Mouse (Mus musculus) MEL (cell line): ENCODE measurements around the gene Slc22a23. TPM values are rescaled to one million over a fixed set of nuclear protein-coding genes. Genes with fewer than 3 reads are reported as not detected.

Source experiments
- DNase-seq: peaks from one replicate; pipeline ENCODE4 v3.0.0; 2011; ENCODE audit warnings: low read depth, low spot score
- H3K27ac ChIP-seq: 2 replicates; pipeline ENCODE4 v1.5.1; 2012; ENCODE audit warnings: low read depth, mild to moderate bottlenecking, control low read depth, low read length, moderate library complexity; ENCODE audit not compliant: control insufficient read depth
- H3K27me3 ChIP-seq, 2 experiments: fragments of 150-350 bp in 1 of 2; sonication (generic) in 1 of 2; 2 replicates each; pipeline ENCODE4 v1.6.1; 2012; ENCODE audit warnings: low read length in 2 of 2, mild to moderate bottlenecking in 2 of 2, improper control_type of control experiment in 1 of 2, moderate library complexity in 1 of 2; ENCODE audit not compliant: insufficient read depth in 2 of 2, control insufficient read depth in 1 of 2
- H3K36me3 ChIP-seq, 2 experiments: 2 replicates each; pipeline ENCODE4 v1.6.1; 2012 to 2014; ENCODE audit warnings: low read length in 2 of 2, improper control_type of control experiment in 1 of 2, inconsistent platforms in 1 of 2, mild to moderate bottlenecking in 1 of 2; ENCODE audit not compliant: insufficient read depth in 2 of 2, control insufficient read depth in 1 of 2
- H3K4me1 ChIP-seq, 2 experiments: fragments of 150-350 bp in 1 of 2; sonication (generic) in 1 of 2; 2 replicates each; pipeline ENCODE4 v1.6.1; 2012; ENCODE audit warnings: low read length in 2 of 2, improper control_type of control experiment in 1 of 2, mild to moderate bottlenecking in 1 of 2; ENCODE audit not compliant: insufficient read depth in 2 of 2, control insufficient read depth in 1 of 2
- H3K4me3 ChIP-seq, 2 experiments: fragments of 150-350 bp in 1 of 2; sonication (generic) in 1 of 2; 2 replicates each; pipeline ENCODE4 v1.5.1; 2012; ENCODE audit warnings: low read depth in 2 of 2, low read length in 2 of 2, mild to moderate bottlenecking in 2 of 2, moderate library complexity in 2 of 2, control low read depth in 1 of 2, improper control_type of control experiment in 1 of 2; ENCODE audit not compliant: control insufficient read depth in 1 of 2, insufficient read depth in 1 of 2
- H3K79me2 ChIP-seq: 2 replicates; pipeline ENCODE4 v1.6.1; 2012; ENCODE audit warnings: mild to moderate bottlenecking, low read length, moderate library complexity; ENCODE audit not compliant: control insufficient read depth, poor library complexity, insufficient read depth
- H3K9ac ChIP-seq: 2 replicates; pipeline ENCODE4 v1.6.1; 2012; ENCODE audit warnings: low read depth, mild to moderate bottlenecking, control low read depth, low read length, moderate library complexity; ENCODE audit not compliant: control insufficient read depth, poor library complexity, severe bottlenecking
- H3K9me3 ChIP-seq: fragments of 150-350 bp; sonication (generic); replicated peaks from 2 replicates; pipeline ENCODE4 v1.6.1; 2012; ENCODE audit warnings: mild to moderate bottlenecking, low read length, improper control_type of control experiment, moderate library complexity; ENCODE audit not compliant: insufficient read depth
- BHLHE40 ChIP-seq: IDR thresholded peaks from 2 replicates; pipeline ENCODE4 v1.6.1; 2012; ENCODE audit warnings: low read depth, mild to moderate bottlenecking, inconsistent platforms, low read length, improper control_type of control experiment, borderline replicate concordance
- CHD1 ChIP-seq: IDR thresholded peaks from 2 replicates; pipeline ENCODE4 v1.6.1; 2012; ENCODE audit warnings: low read depth, mild to moderate bottlenecking, inconsistent platforms, low read length, improper control_type of control experiment
- CTCF ChIP-seq, 3 experiments: IDR thresholded peaks in 2 of 3; conservative IDR thresholded peaks in 1 of 3; 2 replicates each; pipeline ENCODE4 v1.5.1; 2011 to 2012; ENCODE audit warnings: low read length in 3 of 3, low read depth in 2 of 3, mild to moderate bottlenecking in 2 of 3, improper control_type of control experiment in 1 of 3, inconsistent platforms in 1 of 3, mixed read lengths in 1 of 3, moderate library complexity in 1 of 3; ENCODE audit not compliant: control insufficient read depth in 1 of 3, insufficient read depth in 1 of 3, poor library complexity in 1 of 3, severe bottlenecking in 1 of 3
- E2F4 ChIP-seq: IDR thresholded peaks from 2 replicates; pipeline ENCODE4 v1.6.1; 2011; ENCODE audit warnings: low read depth, low read length, improper control_type of control experiment, borderline replicate concordance
- EP300 ChIP-seq, 2 experiments: IDR thresholded peaks; 2 replicates each; pipeline ENCODE4 v1.6.1; 2011; ENCODE audit warnings: improper control_type of control experiment in 2 of 2, low read length in 2 of 2, low read depth in 1 of 2, mild to moderate bottlenecking in 1 of 2
- ETS1 ChIP-seq: IDR thresholded peaks from 2 replicates; pipeline ENCODE4 v1.6.1; 2012; ENCODE audit warnings: low read depth, mild to moderate bottlenecking, inconsistent platforms, low read length, improper control_type of control experiment, moderate library complexity
- JUND ChIP-seq: IDR thresholded peaks from 2 replicates; pipeline ENCODE4 v1.6.1; 2011; ENCODE audit warnings: low read depth, mild to moderate bottlenecking, improper control_type of control experiment, low read length
- MAFK ChIP-seq: IDR thresholded peaks from 2 replicates; pipeline ENCODE4 v1.6.1; 2011; ENCODE audit warnings: low read depth, mild to moderate bottlenecking, low read length, improper control_type of control experiment, borderline replicate concordance
- MXI1 ChIP-seq: IDR thresholded peaks from 2 replicates; pipeline ENCODE4 v1.6.1; 2011; ENCODE audit warnings: mild to moderate bottlenecking, low read depth, low read length, improper control_type of control experiment
- MYB ChIP-seq: IDR thresholded peaks from 2 replicates; pipeline ENCODE4 v1.6.1; 2011; ENCODE audit warnings: mild to moderate bottlenecking, low read depth, low read length, improper control_type of control experiment
- NELFE ChIP-seq: IDR thresholded peaks from 2 replicates; pipeline ENCODE4 v1.6.1; 2011; ENCODE audit warnings: low read depth, low read length, improper control_type of control experiment
- NRF1 ChIP-seq: IDR thresholded peaks from 2 replicates; pipeline ENCODE4 v1.6.1; 2014; ENCODE audit warnings: low read depth, mild to moderate bottlenecking, inconsistent platforms, low read length, improper control_type of control experiment, moderate library complexity; ENCODE audit not compliant: poor library complexity, insufficient read depth, severe bottlenecking
- POLR2A ChIP-seq, 2 experiments: IDR thresholded peaks; 2 replicates each; pipeline ENCODE4 v1.6.1; 2011 to 2012; ENCODE audit warnings: low read length in 2 of 2, mild to moderate bottlenecking in 2 of 2, control low read depth in 1 of 2, improper control_type of control experiment in 1 of 2, low read depth in 1 of 2, moderate library complexity in 1 of 2; ENCODE audit not compliant: control insufficient read depth in 1 of 2, insufficient read depth in 1 of 2, poor library complexity in 1 of 2
- RAD21 ChIP-seq: IDR thresholded peaks from 2 replicates; pipeline ENCODE4 v1.6.1; 2011; ENCODE audit warnings: mild to moderate bottlenecking, low read depth, low read length, improper control_type of control experiment
- RCOR1 ChIP-seq: IDR thresholded peaks from 2 replicates; pipeline ENCODE4 v1.6.1; 2012; ENCODE audit warnings: low read depth, mild to moderate bottlenecking, inconsistent platforms, low read length, improper control_type of control experiment
- SIN3A ChIP-seq: IDR thresholded peaks from 2 replicates; pipeline ENCODE4 v1.6.1; 2012; ENCODE audit warnings: low read length, improper control_type of control experiment, inconsistent platforms
- TCF12 ChIP-seq: IDR thresholded peaks from 2 replicates; pipeline ENCODE4 v1.6.1; 2014; ENCODE audit warnings: low read depth, mild to moderate bottlenecking, inconsistent platforms, low read length, improper control_type of control experiment, moderate library complexity
- USF2 ChIP-seq, 2 experiments: IDR thresholded peaks; 2 replicates each; pipeline ENCODE4 v1.6.1; 2011 to 2012; ENCODE audit warnings: improper control_type of control experiment in 2 of 2, low read length in 2 of 2, borderline replicate concordance in 1 of 2, inconsistent platforms in 1 of 2, low read depth in 1 of 2, mild to moderate bottlenecking in 1 of 2; ENCODE audit not compliant: insufficient read depth in 1 of 2
- ZKSCAN1 ChIP-seq: IDR thresholded peaks from 2 replicates; pipeline ENCODE4 v1.6.1; 2012; ENCODE audit warnings: low read depth, mild to moderate bottlenecking, inconsistent platforms, low read length, improper control_type of control experiment, moderate library complexity
- polyA plus RNA-seq, 2 experiments: library from polyadenylated mRNA; stranded (reverse) in 1 of 2; unstranded in 1 of 2; fragments of >175 nt in 1 of 2; fragments of >200 nt in 1 of 2; gene quantifications; 2 replicates each; pipeline versions ENCODE4 v1.2.1 to v1.2.4; 2012; ENCODE audit warnings: low replicate concordance in 2 of 2, low read depth in 1 of 2; ENCODE audit not compliant: insufficient read length in 2 of 2, insufficient read depth in 1 of 2, missing spikeins in 1 of 2
- total RNA-seq: library from RNA; depleted of rRNA; stranded (reverse); fragments of 300-350 nt; gene quantifications from 2 replicates; pipeline ENCODE4 v1.2.3, GENCODE M21; 2012

Gene Slc22a23
- total and polyA plus RNA-seq, 3 experiments, result 22.2 to 24.3 TPM; not detected in 1

DNA sequence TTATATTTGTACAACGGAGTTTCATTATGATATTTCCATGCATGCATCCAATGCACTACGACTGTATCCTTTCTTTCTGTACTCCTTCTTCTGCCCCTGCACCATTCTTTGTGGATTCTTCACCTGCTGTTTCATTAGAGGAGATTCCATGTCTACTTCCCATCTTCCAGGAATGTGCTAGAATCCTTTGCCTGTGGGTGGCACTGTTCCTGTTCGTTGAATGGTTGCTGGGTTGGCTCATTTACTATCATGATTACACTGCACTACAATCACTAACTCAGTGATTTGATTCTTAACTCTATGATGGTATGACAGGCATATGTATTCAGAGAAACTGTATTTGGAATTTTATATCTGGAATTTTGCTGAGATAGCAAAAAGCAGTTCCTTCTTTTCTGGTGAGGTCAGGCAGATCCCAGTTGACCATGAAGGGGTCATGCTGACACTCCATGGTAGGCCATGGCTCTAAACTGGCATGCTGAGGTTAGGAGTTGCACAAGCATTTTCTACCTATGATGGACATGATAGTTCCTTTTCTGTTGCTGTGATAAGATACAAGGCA is 187.3 kb downstream of the Slc22a23 start:
- Histone ChIP-seq H3K9me3 (no peaks in the 10 kb centered on the region), H3K27me3 (no peaks in the 10 kb centered on the region), H3K4me1 (peaks cover 2 to 4% of the 10 kb centered on the region in 2 experiments; a peak in 2 of 4 replicates), H3K27ac (no peak overlapping the region), H3K4me3 (no peak overlapping the region), H3K36me3 (peaks cover 0 to 7% of the 10 kb centered on the region in 2 experiments; a peak in 1 of 4 replicates), H3K9ac (no peak overlapping the region), H3K79me2 (no peaks in the 10 kb centered on the region; the same call in 1 of the 2 replicates)
- no peak for DNase-seq
- TF ChIP-seq CTCF (IDR thresholded peaks at IDR 0.05 in 2 of 3, conservative IDR thresholded peaks at IDR 0.05 in 1 of 3; ENCODE audit: control insufficient read depth in 1 of 3, insufficient read depth in 1 of 3, low read depth in 2 of 3, low read length in 3 of 3, poor library complexity in 1 of 3, severe bottlenecking in 1 of 3) (peak in 1 of 3 experiments; percentile 8; a peak in 1 of 6 replicates), MYB (no peak)
- TF ChIP-seq, all 39 proteins: peak for 1

DNA sequence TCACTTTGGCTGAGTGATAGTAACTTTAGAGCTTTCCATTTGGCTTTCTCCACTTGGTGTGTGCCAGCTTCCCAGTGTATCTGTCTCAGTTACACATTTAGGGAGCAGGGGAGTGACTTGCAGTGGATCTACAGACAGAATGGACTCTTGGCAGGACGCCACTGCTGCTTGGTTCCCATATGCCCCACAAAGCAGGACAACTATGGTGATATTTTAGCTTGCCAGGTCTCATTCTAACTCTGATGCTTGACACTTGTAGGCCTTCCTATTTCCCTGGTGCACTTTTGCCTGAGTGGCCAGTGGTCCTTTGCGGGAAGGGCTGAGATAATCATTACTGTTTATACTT is 188.2 kb downstream of the Slc22a23 start:
- Histone ChIP-seq H3K36me3 (peaks cover 0 to 3% of the 10 kb centered on the region in 2 experiments; a peak in 1 of 4 replicates), H3K27ac (no peak overlapping the region), H3K27me3 (no peaks in the 10 kb centered on the region), H3K4me1 (peaks cover 2 to 4% of the 10 kb centered on the region in 2 experiments; a peak in 2 of 4 replicates), H3K9ac (peak overlapping the region; percentile 27; the same call in 1 of the 2 replicates), H3K4me3 (peak overlapping the region in 1 of 2 experiments; percentile 23; a peak in 2 of 4 replicates), H3K79me2 (no peaks in the 10 kb centered on the region), H3K9me3 (no peaks in the 10 kb centered on the region)
- no peak for DNase-seq
- TF ChIP-seq MAFK (no peak), SIN3A (no peak), BHLHE40 (no peak), ETS1 (no peak), TCF12 (no peak), NELFE (no peak), CHD1 (no peak), POLR2A (IDR thresholded peaks at IDR 0.05; ENCODE audit: control insufficient read depth in 1 of 2, insufficient read depth in 1 of 2, low read depth in 1 of 2, low read length in 2 of 2, poor library complexity in 1 of 2) (no peak), NRF1 (no peak), RCOR1 (no peak), USF2 (IDR thresholded peaks at IDR 0.05; ENCODE audit: borderline replicate concordance in 1 of 2, insufficient read depth in 1 of 2, low read depth in 1 of 2, low read length in 2 of 2) (no peak), ZKSCAN1 (no peak), EP300 (IDR thresholded peaks at IDR 0.05; ENCODE audit: low read depth in 1 of 2, low read length in 2 of 2) (no peak), JUND (no peak), RAD21 (no peak), MXI1 (no peak), E2F4 (no peak)
